Mouse (Mus musculus) MEL (cell line): ENCODE data around the gene Spock1.

Experiments used
- CHD2 ChIP-seq: IDR thresholded peaks from 2 replicates; pipeline ENCODE4 v1.6.1; 2011; ENCODE audit warnings: low read length, improper control_type of control experiment
- CTCF ChIP-seq, 3 experiments: IDR thresholded peaks in 2 of 3; conservative IDR thresholded peaks in 1 of 3; 2 replicates each; pipeline ENCODE4 v1.5.1; 2011 to 2012; ENCODE audit warnings: low read length in 3 of 3, low read depth in 2 of 3, mild to moderate bottlenecking in 2 of 3, improper control_type of control experiment in 1 of 3, inconsistent platforms in 1 of 3, mixed read lengths in 1 of 3, moderate library complexity in 1 of 3; ENCODE audit not compliant: control insufficient read depth in 1 of 3, insufficient read depth in 1 of 3, poor library complexity in 1 of 3, severe bottlenecking in 1 of 3
- EP300 ChIP-seq, 2 experiments: IDR thresholded peaks; 2 replicates each; pipeline ENCODE4 v1.6.1; 2011; ENCODE audit warnings: improper control_type of control experiment in 2 of 2, low read length in 2 of 2, low read depth in 1 of 2, mild to moderate bottlenecking in 1 of 2
- GATA1 ChIP-seq: IDR thresholded peaks from 2 replicates; pipeline ENCODE4 v1.6.1; 2011; ENCODE audit warnings: low read depth, low read length, improper control_type of control experiment
- MAX ChIP-seq: IDR thresholded peaks from 2 replicates; pipeline ENCODE4 v1.6.1; 2011; ENCODE audit warnings: low read length, improper control_type of control experiment
- MXI1 ChIP-seq: IDR thresholded peaks from 2 replicates; pipeline ENCODE4 v1.6.1; 2011; ENCODE audit warnings: mild to moderate bottlenecking, low read depth, low read length, improper control_type of control experiment
- POLR2A ChIP-seq, 2 experiments: IDR thresholded peaks; 2 replicates each; pipeline ENCODE4 v1.6.1; 2011 to 2012; ENCODE audit warnings: low read length in 2 of 2, mild to moderate bottlenecking in 2 of 2, control low read depth in 1 of 2, improper control_type of control experiment in 1 of 2, low read depth in 1 of 2, moderate library complexity in 1 of 2; ENCODE audit not compliant: control insufficient read depth in 1 of 2, insufficient read depth in 1 of 2, poor library complexity in 1 of 2
- POLR2AphosphoS2 ChIP-seq: IDR thresholded peaks from 2 replicates; pipeline ENCODE4 v1.6.1; 2011; ENCODE audit warnings: low read length, improper control_type of control experiment
- SMC3 ChIP-seq: IDR thresholded peaks from 2 replicates; pipeline ENCODE4 v1.6.1; 2011; ENCODE audit warnings: low read depth, low read length, improper control_type of control experiment
- TCF12 ChIP-seq: IDR thresholded peaks from 2 replicates; pipeline ENCODE4 v1.6.1; 2014; ENCODE audit warnings: low read depth, mild to moderate bottlenecking, inconsistent platforms, low read length, improper control_type of control experiment, moderate library complexity
- ZKSCAN1 ChIP-seq: IDR thresholded peaks from 2 replicates; pipeline ENCODE4 v1.6.1; 2012; ENCODE audit warnings: low read depth, mild to moderate bottlenecking, inconsistent platforms, low read length, improper control_type of control experiment, moderate library complexity

GRCm38 (mm10) chr13:57643036-57643435 is 265.1 kb downstream of the Spock1 start:
- TF ChIP-seq EP300 (IDR thresholded peaks at IDR 0.05; ENCODE audit: low read depth in 1 of 2, low read length in 2 of 2): no peak
- TF ChIP-seq CTCF (IDR thresholded peaks at IDR 0.05 in 2 of 3, conservative IDR thresholded peaks at IDR 0.05 in 1 of 3; ENCODE audit: control insufficient read depth in 1 of 3, insufficient read depth in 1 of 3, low read depth in 2 of 3, low read length in 3 of 3, poor library complexity in 1 of 3, severe bottlenecking in 1 of 3): no peak
- no peak for TF ChIP-seq POLR2AphosphoS2
- no peak for TF ChIP-seq TCF12
- no peak for TF ChIP-seq CHD2
- no peak for TF ChIP-seq ZKSCAN1
- no peak for TF ChIP-seq MXI1
- no peak for TF ChIP-seq SMC3
- TF ChIP-seq GATA1: no peak
- TF ChIP-seq POLR2A (IDR thresholded peaks at IDR 0.05; ENCODE audit: control insufficient read depth in 1 of 2, insufficient read depth in 1 of 2, low read depth in 1 of 2, low read length in 2 of 2, poor library complexity in 1 of 2): no peak
- TF ChIP-seq MAX: no peak
